Mouse (Mus musculus) liver, adult 2 months (tissue): ENCODE measurements at regions not wholly inside any gene's neighbourhood (a gene's known extent, or its start where the extent isn't known, plus 50 kb on each side); places are given as distances from the start of the nearest gene placed in this dataset.

Source experiments
- CTCF ChIP-seq: fragments of 200-500 bp; IDR thresholded peaks from 2 replicates; pipeline ENCODE4 v1.5.1; 2011; ENCODE audit warnings: low read depth, low read length, control low read depth
- POLR2A ChIP-seq: fragments of 200-500 bp; IDR thresholded peaks from 2 replicates; pipeline ENCODE4 v1.6.1; 2011; ENCODE audit warnings: low read length, control low read depth; ENCODE audit not compliant: insufficient read depth; ENCODE audit errors: extremely low read depth

GRCm38 (mm10) chr3:129434056-129434455 lies 98.1 kb upstream of the Elovl6 start:
- no peak for TF ChIP-seq CTCF
- TF ChIP-seq POLR2A = no peak
